Mouse (Mus musculus): ENCODE measurements at regions not wholly inside any gene's neighbourhood (a gene's known extent, or its start where the extent isn't known, plus 50 kb on each side); places are given as distances from the start of the nearest gene placed in this dataset.

DNA sequence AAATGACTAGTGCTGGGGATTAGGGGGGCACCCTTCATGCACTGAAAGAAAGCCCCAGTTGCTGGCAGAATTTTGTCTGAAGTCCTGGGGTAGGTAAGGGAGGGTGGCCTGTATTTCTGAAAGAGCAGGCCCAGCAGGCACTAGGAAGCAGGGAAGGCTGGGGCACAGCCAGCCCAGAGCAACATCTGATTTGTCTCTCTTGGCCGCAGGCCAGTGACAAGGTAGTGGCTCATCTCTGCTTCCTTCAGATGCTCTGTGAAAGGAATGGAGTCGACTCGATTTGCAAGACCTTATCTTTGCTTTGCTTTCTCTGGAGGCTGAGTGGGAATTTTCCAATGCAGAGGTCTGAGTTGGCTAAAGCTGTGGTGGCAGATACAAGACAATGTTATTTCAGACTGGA, 390.9 kb downstream of the Vps13c start:
- no peak overlapping the region for H3K4me2 ChIP-seq
- H3K9me3 ChIP-seq (ENCODE audit: control insufficient read depth, low read length) = no peaks in the 10 kb centered on the region
- H3K4me3 ChIP-seq (ENCODE audit: low read depth, low read length) = no peak overlapping the region
- ATAC-seq (ENCODE audit: low FRiP score) = no peak
- 90% methylated on average over 3 of the region's 3 CpGs for WGBS
- no peak for DNase-seq (ENCODE audit: low spot score, missing footprints)
- no peaks in the 10 kb centered on the region for H3K27me3 ChIP-seq (ENCODE audit: control insufficient read depth, insufficient read depth, low read length)
- H3K36me3 ChIP-seq (ENCODE audit: control insufficient read depth, insufficient read depth, low read length) = no peaks in the 10 kb centered on the region
- H3K27ac ChIP-seq (ENCODE audit: low read depth, low read length) = no peak overlapping the region
- no peak overlapping the region for H3K9ac ChIP-seq (ENCODE audit: low read length)
- no peaks in the 10 kb centered on the region for H3K4me1 ChIP-seq (ENCODE audit: control insufficient read depth, insufficient read depth, low read length)

GRCm38 (mm10) chr9:68234979-68235649, 394.9 kb downstream of the Vps13c start:
- H3K9me3 ChIP-seq (ENCODE audit: control insufficient read depth, low read length) = no peaks in the 10 kb centered on the region
- WGBS = 55% methylated on average over 12 of the region's 12 CpGs
- H3K4me3 ChIP-seq (ENCODE audit: low read depth, low read length) = no peak overlapping the region
- no peak overlapping the region for H3K27ac ChIP-seq (ENCODE audit: low read depth, low read length)
- H3K9ac ChIP-seq (ENCODE audit: low read length) = no peak overlapping the region
- H3K4me1 ChIP-seq (ENCODE audit: control insufficient read depth, insufficient read depth, low read length) = no peaks in the 10 kb centered on the region
- DNase-seq (ENCODE audit: low spot score, missing footprints) = no peak
- H3K36me3 ChIP-seq (ENCODE audit: control insufficient read depth, insufficient read depth, low read length) = no peaks in the 10 kb centered on the region
- no peak for ATAC-seq (ENCODE audit: low FRiP score)
- H3K4me2 ChIP-seq = no peak overlapping the region
- no peaks in the 10 kb centered on the region for H3K27me3 ChIP-seq (ENCODE audit: control insufficient read depth, insufficient read depth, low read length)

DNA sequence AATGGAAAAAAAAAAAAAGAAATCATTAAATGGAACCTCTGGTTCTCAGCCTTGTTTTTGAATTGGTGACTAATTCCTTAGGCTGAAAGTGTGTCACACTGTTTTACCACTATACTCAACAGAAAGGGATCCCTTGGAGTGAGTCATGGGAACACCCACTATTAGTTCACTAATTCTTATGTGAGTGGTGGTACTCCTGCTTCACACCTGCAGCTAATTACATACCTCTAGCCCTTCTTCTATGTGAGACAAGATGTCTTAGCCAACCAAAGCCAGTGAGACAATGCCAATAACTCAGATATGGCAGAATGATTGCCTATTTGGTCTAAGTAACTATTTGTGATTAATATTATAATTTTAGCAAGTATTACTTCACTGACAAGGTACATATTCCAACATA, 398.9 kb downstream of the Vps13c start:
- no peak overlapping the region for H3K9ac ChIP-seq (ENCODE audit: low read length)
- H3K9me3 ChIP-seq (ENCODE audit: control insufficient read depth, low read length) = no peaks in the 10 kb centered on the region
- no peak overlapping the region for H3K4me3 ChIP-seq (ENCODE audit: low read depth, low read length)
- no peaks in the 10 kb centered on the region for H3K27me3 ChIP-seq (ENCODE audit: control insufficient read depth, insufficient read depth, low read length)
- ATAC-seq (ENCODE audit: low FRiP score) (no peak), DNase-seq (ENCODE audit: low spot score, missing footprints) (no peak)
- no peak overlapping the region for H3K27ac ChIP-seq (ENCODE audit: low read depth, low read length)
- H3K4me2 ChIP-seq = no peak overlapping the region
- no peaks in the 10 kb centered on the region for H3K4me1 ChIP-seq (ENCODE audit: control insufficient read depth, insufficient read depth, low read length)
- H3K36me3 ChIP-seq (ENCODE audit: control insufficient read depth, insufficient read depth, low read length) = no peaks in the 10 kb centered on the region

DNA sequence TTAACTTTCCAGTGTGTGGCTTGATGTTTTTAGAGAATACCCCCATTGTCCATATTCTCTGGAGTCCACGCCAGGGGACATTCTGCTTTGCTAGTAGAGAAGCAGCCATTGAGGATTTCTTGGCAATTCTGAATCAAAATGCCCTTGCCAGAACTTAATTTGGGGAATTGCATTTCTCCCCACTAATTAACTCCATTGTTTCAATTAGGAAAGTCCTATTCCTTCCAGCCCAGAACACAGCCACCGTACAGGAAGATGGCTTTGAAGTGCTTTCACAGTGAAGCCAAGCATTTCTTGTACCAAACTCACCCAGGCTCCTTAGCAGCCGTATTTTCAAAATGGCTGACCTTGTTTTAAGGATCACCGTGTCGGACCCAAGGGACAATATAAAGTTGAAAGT, 399.4 kb downstream of the Vps13c start:
- Histone ChIP-seq H3K9ac (ENCODE audit: low read length) (no peak overlapping the region), H3K27me3 (ENCODE audit: control insufficient read depth, insufficient read depth, low read length) (no peaks in the 10 kb centered on the region), H3K36me3 (ENCODE audit: control insufficient read depth, insufficient read depth, low read length) (no peaks in the 10 kb centered on the region), H3K27ac (ENCODE audit: low read depth, low read length) (no peak overlapping the region), H3K9me3 (ENCODE audit: control insufficient read depth, low read length) (no peaks in the 10 kb centered on the region), H3K4me3 (ENCODE audit: low read depth, low read length) (no peak overlapping the region), H3K4me2 (no peak overlapping the region), H3K4me1 (ENCODE audit: control insufficient read depth, insufficient read depth, low read length) (no peaks in the 10 kb centered on the region)
- ATAC-seq (ENCODE audit: low FRiP score) (no peak), DNase-seq (ENCODE audit: low spot score, missing footprints) (no peak)
- WGBS = 91% methylated on average over 5 of the region's 5 CpGs

DNA sequence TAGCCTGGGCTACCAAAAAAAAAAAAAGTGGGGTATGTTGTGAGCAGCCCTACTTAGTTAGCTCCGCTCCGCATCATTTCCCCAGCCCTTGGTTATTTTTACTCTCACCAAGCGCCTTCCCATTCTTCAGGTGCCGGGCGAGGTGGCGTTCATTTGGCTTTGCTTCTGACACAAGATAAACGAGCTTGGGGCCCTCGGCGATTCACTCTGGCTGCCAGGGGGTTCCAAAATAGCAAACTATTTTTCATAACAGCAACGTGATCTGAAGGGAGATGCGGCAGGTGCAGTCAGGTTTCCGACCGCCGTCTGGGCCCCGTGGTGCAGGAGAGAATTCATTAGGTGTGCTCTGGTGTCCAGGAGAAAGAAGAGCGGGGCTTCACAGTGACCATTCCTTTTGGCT, 403.6 kb upstream of the Rora start:
- no peak overlapping the region for H3K4me2 ChIP-seq
- H3K9ac ChIP-seq (ENCODE audit: low read length) = no peak overlapping the region
- no peaks in the 10 kb centered on the region for H3K4me1 ChIP-seq (ENCODE audit: control insufficient read depth, insufficient read depth, low read length)
- 95% methylated on average over 16 of the region's 16 CpGs for WGBS
- H3K36me3 ChIP-seq (ENCODE audit: control insufficient read depth, insufficient read depth, low read length) = no peaks in the 10 kb centered on the region
- ATAC-seq (ENCODE audit: low FRiP score) (no peak), DNase-seq (ENCODE audit: low spot score, missing footprints) (no peak)
- no peak overlapping the region for H3K4me3 ChIP-seq (ENCODE audit: low read depth, low read length)
- no peaks in the 10 kb centered on the region for H3K27me3 ChIP-seq (ENCODE audit: control insufficient read depth, insufficient read depth, low read length)
- H3K9me3 ChIP-seq (ENCODE audit: control insufficient read depth, low read length) = no peaks in the 10 kb centered on the region
- H3K27ac ChIP-seq (ENCODE audit: low read depth, low read length) = no peak overlapping the region

DNA sequence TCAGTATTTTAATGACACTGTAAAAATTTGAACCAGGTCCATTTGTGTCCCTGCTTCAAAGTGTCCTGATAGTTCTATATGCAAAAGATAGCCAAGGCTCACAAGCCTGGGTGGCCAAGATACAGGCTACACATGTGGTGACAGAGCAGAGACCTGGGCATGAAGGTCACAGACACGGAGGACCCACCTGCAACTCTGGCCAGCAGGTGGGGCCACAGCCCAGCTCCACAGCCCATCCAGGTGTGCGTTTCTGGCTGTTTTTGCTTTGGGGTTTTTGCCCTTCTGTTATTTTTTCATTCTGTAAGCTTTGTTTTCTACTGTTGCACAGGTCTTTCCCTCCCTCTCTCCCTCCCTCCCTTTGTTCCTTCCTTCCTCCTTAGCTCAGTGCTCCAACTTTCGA, 399.4 kb upstream of the Rora start:
- Histone ChIP-seq H3K9ac (ENCODE audit: low read length) (no peak overlapping the region), H3K27ac (ENCODE audit: low read depth, low read length) (no peak overlapping the region), H3K4me1 (ENCODE audit: control insufficient read depth, insufficient read depth, low read length) (no peaks in the 10 kb centered on the region), H3K36me3 (ENCODE audit: control insufficient read depth, insufficient read depth, low read length) (no peaks in the 10 kb centered on the region), H3K4me3 (ENCODE audit: low read depth, low read length) (no peak overlapping the region), H3K27me3 (ENCODE audit: control insufficient read depth, insufficient read depth, low read length) (no peaks in the 10 kb centered on the region), H3K4me2 (no peak overlapping the region), H3K9me3 (ENCODE audit: control insufficient read depth, low read length) (no peaks in the 10 kb centered on the region)
- WGBS = 52% methylated on average over 3 of the region's 3 CpGs
- DNase-seq (ENCODE audit: low spot score, missing footprints) = no peak
- ATAC-seq (ENCODE audit: low FRiP score) = no peak

- Histone ChIP-seq H3K9ac (ENCODE audit: low read length) (no peak overlapping the region), H3K4me3 (ENCODE audit: low read depth, low read length) (no peak overlapping the region), H3K4me2 (no peak overlapping the region), H3K27ac (ENCODE audit: low read depth, low read length) (no peak overlapping the region), H3K27me3 (ENCODE audit: control insufficient read depth, insufficient read depth, low read length) (no peaks in the 10 kb centered on the region), H3K9me3 (ENCODE audit: control insufficient read depth, low read length) (no peaks in the 10 kb centered on the region), H3K36me3 (ENCODE audit: control insufficient read depth, insufficient read depth, low read length) (no peaks in the 10 kb centered on the region), H3K4me1 (ENCODE audit: control insufficient read depth, insufficient read depth, low read length) (no peaks in the 10 kb centered on the region)
- DNase-seq (ENCODE audit: low spot score, missing footprints) = no peak
- WGBS = 78% methylated on average over 18 of the region's 18 CpGs
- no peak for ATAC-seq (ENCODE audit: low FRiP score)
Measured at GRCm38 (mm10) chr9:68268551-68268950, 385.0 kb upstream of the Rora start.

- no peak overlapping the region for H3K27ac ChIP-seq (ENCODE audit: low read depth, low read length)
- no peak overlapping the region for H3K4me2 ChIP-seq
- no peaks in the 10 kb centered on the region for H3K9me3 ChIP-seq (ENCODE audit: control insufficient read depth, low read length)
- WGBS = 77% methylated on average over 7 of the region's 7 CpGs
- H3K4me1 ChIP-seq (ENCODE audit: control insufficient read depth, insufficient read depth, low read length) = no peaks in the 10 kb centered on the region
- H3K27me3 ChIP-seq (ENCODE audit: control insufficient read depth, insufficient read depth, low read length) = no peaks in the 10 kb centered on the region
- H3K4me3 ChIP-seq (ENCODE audit: low read depth, low read length) = no peak overlapping the region
- ATAC-seq (ENCODE audit: low FRiP score) (no peak), DNase-seq (ENCODE audit: low spot score, missing footprints) (no peak)
- no peak overlapping the region for H3K9ac ChIP-seq (ENCODE audit: low read length)
- no peaks in the 10 kb centered on the region for H3K36me3 ChIP-seq (ENCODE audit: control insufficient read depth, insufficient read depth, low read length)
Measured at GRCm38 (mm10) chr9:68302232-68302925, 351.2 kb upstream of the Rora start.

DNA sequence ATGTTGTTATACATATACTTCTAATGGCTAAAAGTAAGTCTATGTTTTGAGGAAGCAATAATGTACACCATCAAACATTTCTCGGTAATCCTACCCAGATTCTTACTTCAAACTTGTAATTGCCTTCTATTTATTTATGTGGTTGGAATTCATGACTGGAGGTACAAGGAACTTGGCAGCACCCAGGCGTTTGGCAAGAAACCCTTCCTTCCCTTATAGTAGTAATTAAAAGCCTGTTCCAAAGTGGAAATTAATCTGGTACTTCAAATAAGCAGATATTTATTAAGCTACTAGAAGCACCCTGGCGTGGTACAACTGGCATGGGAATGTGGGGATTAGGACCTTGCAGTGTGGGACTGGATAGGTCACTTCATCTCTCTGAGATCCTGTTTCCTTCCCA, 322.9 kb upstream of the Rora start:
- Histone ChIP-seq H3K9me3 (ENCODE audit: control insufficient read depth, low read length) (no peaks in the 10 kb centered on the region), H3K27me3 (ENCODE audit: control insufficient read depth, insufficient read depth, low read length) (no peaks in the 10 kb centered on the region), H3K4me2 (no peak overlapping the region), H3K4me3 (ENCODE audit: low read depth, low read length) (no peak overlapping the region), H3K36me3 (ENCODE audit: control insufficient read depth, insufficient read depth, low read length) (no peaks in the 10 kb centered on the region), H3K4me1 (ENCODE audit: control insufficient read depth, insufficient read depth, low read length) (no peaks in the 10 kb centered on the region), H3K27ac (ENCODE audit: low read depth, low read length) (no peak overlapping the region), H3K9ac (ENCODE audit: low read length) (no peak overlapping the region)
- WGBS = 81% methylated on average over 3 of the region's 3 CpGs
- ATAC-seq (ENCODE audit: low FRiP score) (no peak), DNase-seq (ENCODE audit: low spot score, missing footprints) (no peak)
